Mouse (Mus musculus): ENCODE measurements around the gene Cntn5.

Gene Cntn5

GRCm38 (mm10) chr9:10447220-10447837 lies 457.2 kb downstream of the Cntn5 start:
- no peak for DNase-seq (ENCODE audit: low spot score in 2 of 2)

- no peak for DNase-seq (ENCODE audit: low spot score in 2 of 2)
These were observed 492.5 kb downstream of the Cntn5 start for GRCm38 (mm10) chr9:10412075-10412474.

GRCm38 (mm10) chr9:10400099-10400498 lies 504.5 kb downstream of the Cntn5 start:
- DNase-seq (ENCODE audit: low spot score in 2 of 2), result no peak

- no peak for DNase-seq (ENCODE audit: low spot score in 2 of 2)
These were observed 514.7 kb downstream of the Cntn5 start for GRCm38 (mm10) chr9:10389863-10390262.

- DNase-seq (ENCODE audit: low spot score in 2 of 2), result no peak
These were observed 520.1 kb downstream of the Cntn5 start for GRCm38 (mm10) chr9:10384455-10384854.

GRCm38 (mm10) chr9:10383140-10383539 lies 521.4 kb downstream of the Cntn5 start:
- DNase-seq (ENCODE audit: low spot score in 2 of 2), result no peak

- no peak for DNase-seq (ENCODE audit: low spot score in 2 of 2)
These were observed 522.9 kb downstream of the Cntn5 start for GRCm38 (mm10) chr9:10381701-10382100.

- DNase-seq (ENCODE audit: low spot score in 2 of 2), result no peak
These were observed 528.3 kb downstream of the Cntn5 start for GRCm38 (mm10) chr9:10376261-10376660.

- DNase-seq (ENCODE audit: low spot score in 2 of 2), result no peak
These were observed 535.6 kb downstream of the Cntn5 start for GRCm38 (mm10) chr9:10368971-10369370.

- no peak for DNase-seq (ENCODE audit: low spot score in 2 of 2)
These were observed 536.2 kb downstream of the Cntn5 start for GRCm38 (mm10) chr9:10368410-10368809.

- no peak for DNase-seq (ENCODE audit: low spot score in 2 of 2)
These were observed 538.2 kb downstream of the Cntn5 start for GRCm38 (mm10) chr9:10366246-10366955.

- no peak for DNase-seq (ENCODE audit: low spot score in 2 of 2)
These were observed 553.5 kb downstream of the Cntn5 start for GRCm38 (mm10) chr9:10350909-10351655.

- no peak for DNase-seq (ENCODE audit: low spot score in 2 of 2)
These were observed 555.8 kb downstream of the Cntn5 start for GRCm38 (mm10) chr9:10348741-10349140.

- DNase-seq (ENCODE audit: low spot score in 2 of 2), result no peak
These were observed 556.4 kb downstream of the Cntn5 start for GRCm38 (mm10) chr9:10348222-10348621.

GRCm38 (mm10) chr9:10340751-10341150 lies 563.8 kb downstream of the Cntn5 start:
- DNase-seq (ENCODE audit: low spot score in 2 of 2), result no peak

- DNase-seq (ENCODE audit: low spot score in 2 of 2), result no peak
These were observed 564.9 kb downstream of the Cntn5 start for GRCm38 (mm10) chr9:10339716-10340115.

- DNase-seq (ENCODE audit: low spot score in 2 of 2), result peak in 1 of 2 experiments; percentile 11
These were observed 579.7 kb downstream of the Cntn5 start for GRCm38 (mm10) chr9:10324697-10325368.

- DNase-seq (ENCODE audit: low spot score in 2 of 2), result no peak
These were observed 635.2 kb downstream of the Cntn5 start for GRCm38 (mm10) chr9:10269342-10269741.

- DNase-seq (ENCODE audit: low spot score in 2 of 2), result no peak
These were observed 635.7 kb downstream of the Cntn5 start for GRCm38 (mm10) chr9:10268836-10269235.

GRCm38 (mm10) chr9:10265616-10266015 lies 639.0 kb downstream of the Cntn5 start:
- no peak for DNase-seq (ENCODE audit: low spot score in 2 of 2)

- no peak for DNase-seq (ENCODE audit: low spot score in 2 of 2)
These were observed 671.2 kb downstream of the Cntn5 start for GRCm38 (mm10) chr9:10233364-10233763.

GRCm38 (mm10) chr9:10232066-10232465 lies 672.5 kb downstream of the Cntn5 start:
- DNase-seq (ENCODE audit: low spot score in 2 of 2), result no peak
